Mouse (Mus musculus) heart, postnatal 36 days (tissue): ENCODE data around the gene Zbtb45. TPM values are rescaled to one million over a fixed set of nuclear protein-coding genes. Genes with fewer than 3 reads are reported as not detected.
A peak's percentile ranks its signal among the peaks of the same experiment; 100 is the strongest.

ENCODE experiments used
- DNase-seq, 2 experiments: peaks; one replicate each; pipeline ENCODE4 v3.0.0; 2021 to 2022
- intact Hi-C: fragments of 180-260 bp; cut with DNase I; formaldehyde crosslinking; loops from one replicate; pipeline ENCODE4 v1.15.1; 2025
- total RNA-seq, 2 experiments: library from RNA; stranded (reverse); gene quantifications; 2 replicates each; pipeline ENCODE4 v1.2.3; 2021

Gene Zbtb45
- total RNA-seq, 2 experiments from 2014 or later: 7.9 to 8.8 TPM

DNA sequence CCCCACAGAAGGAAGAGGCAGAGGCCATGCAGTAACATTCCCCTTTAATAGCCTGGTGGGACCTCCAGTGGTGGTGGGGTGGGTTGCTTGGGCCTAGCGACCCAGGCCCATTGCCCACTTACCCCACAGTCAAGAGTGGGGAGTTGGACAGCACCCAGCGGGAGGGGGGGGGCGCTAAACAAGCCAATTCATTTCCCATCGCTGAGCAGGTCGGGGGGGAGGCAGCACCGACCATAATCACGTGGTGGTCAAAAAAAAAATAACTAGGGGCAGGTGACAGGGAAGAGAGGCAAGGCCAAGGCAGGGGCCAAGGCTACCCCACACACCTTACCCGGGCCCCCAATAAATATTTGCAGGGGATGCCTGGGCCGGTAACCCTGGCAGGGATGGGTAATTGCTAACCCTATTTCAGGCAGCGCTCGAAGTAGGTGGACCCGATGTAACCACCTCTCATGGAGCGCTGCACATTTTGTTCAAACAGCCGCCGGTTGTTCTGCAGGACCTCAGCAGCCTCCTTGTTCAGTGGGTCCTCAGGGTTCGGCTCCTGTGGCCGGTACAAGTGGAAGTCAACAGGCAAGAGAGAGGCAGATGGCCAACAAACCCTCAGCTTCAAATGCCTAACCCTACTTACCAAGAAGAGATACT lies 25.5 kb upstream of the Zbtb45 start:
- no peak for DNase-seq
- intact Hi-C loops: loop anchor here (5.0 kb wide), 1 partner anchor 58 kb away; the partner anchor contains the start of gene Zfp446

DNA sequence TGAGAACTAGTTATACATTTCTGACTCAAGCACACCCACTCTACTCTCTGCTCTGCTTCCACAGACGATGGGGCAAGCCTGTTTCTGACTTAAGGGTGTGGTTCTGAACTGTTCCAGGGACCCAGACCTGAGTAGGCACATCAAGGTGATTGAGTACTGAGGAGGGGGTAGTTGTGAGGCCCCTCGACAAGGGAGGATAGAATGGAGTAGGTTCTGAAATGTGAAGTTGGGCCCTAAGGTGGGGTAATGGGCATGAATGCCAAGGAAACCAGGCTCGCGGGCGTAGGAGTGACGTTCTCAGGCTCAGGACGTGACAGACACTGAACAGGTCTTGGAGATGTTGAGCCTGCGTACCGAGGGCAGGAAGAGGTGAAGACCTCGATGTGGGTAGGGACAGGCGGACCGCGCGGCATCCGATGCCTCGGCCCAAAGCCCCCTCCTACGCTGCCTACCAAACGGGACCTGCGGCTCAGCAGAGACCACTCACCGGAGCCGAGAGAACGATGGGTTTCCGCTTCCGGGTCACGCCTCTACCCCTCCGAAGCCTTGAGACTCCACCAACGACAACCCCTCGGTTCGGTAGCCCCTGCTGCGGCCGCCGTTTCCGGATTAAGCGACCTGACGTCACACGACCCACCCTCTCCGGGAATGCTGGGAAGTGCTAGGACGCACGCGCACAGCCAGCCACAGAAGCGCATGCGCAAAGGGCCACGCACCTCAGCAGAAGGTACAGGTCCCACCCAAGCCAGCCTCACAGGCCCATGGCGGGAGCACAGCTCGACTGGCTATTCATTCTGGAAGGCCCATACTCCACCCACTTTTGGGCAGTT lies 24.5 kb upstream of the Zbtb45 start, which contains the start of gene Chmp2a:
Gene Chmp2a, minus strand, starts transcription at position 660 of the 830 bp plus-strand sequence.
- intact Hi-C loops: loop anchor here (5.0 kb wide), 1 partner anchor 197 kb away; no protein-coding TSS in a partner anchor
- DNase-seq: peak; percentile 97

DNA sequence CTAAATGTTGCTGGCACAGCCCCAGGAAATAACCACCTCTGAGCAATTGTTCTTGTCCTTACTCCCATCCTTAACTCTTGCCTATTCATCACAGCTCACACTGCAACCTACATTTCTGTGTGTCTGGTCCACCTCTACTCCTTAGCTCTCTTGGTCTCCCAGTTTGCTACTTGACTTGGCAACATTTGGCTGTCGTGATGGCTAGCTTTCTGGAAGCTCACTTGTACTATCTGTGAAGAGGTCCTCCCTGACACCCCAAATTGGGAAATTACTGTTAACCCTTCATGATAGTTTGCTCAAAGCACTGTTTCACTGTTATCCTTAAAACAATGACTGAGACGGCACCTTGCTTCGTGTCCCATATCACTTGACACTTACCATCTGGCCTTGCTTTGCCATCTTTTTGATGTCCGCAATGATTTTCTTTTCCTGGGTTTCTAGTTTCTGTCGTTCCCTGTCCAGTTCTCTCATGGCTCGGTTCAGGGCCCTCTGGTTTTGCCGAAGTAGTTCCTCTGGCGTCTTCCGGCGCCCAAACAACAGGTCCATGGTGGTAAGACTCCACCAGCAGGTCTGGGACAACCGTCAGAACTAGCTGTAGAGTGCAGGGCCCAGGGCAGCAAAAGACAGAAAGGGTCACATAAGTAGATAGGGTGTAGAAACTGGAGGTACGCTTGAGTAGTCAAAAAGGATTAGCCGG lies 23.8 kb upstream of the Zbtb45 start:
- DNase-seq: no peak
- intact Hi-C loops: loop anchor here (5.0 kb wide), 1 partner anchor 196 kb away; no protein-coding TSS in a partner anchor

DNA sequence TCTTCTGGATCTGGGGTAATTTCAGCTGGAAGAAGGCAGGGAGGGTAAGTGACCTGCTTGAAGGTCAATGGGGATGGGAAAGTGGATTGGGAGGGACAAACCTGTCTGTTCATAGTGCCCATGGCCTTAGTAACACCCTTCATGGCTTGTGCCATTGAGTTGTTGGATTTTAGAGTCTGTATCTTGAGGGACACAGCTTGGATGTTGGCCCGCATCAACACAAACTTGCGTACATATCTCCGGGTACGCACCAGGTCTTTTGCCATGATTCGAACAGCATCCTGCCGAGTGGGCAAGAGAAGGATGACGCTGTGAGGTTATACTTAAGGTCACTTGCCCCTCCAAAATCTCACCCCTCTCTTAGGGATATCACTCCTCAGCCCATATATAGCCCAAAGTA lies 22.7 kb upstream of the Zbtb45 start:
- no peak for DNase-seq
- intact Hi-C loops: loop anchor here (5.0 kb wide), 1 partner anchor 195 kb away; no protein-coding TSS in a partner anchor

DNA sequence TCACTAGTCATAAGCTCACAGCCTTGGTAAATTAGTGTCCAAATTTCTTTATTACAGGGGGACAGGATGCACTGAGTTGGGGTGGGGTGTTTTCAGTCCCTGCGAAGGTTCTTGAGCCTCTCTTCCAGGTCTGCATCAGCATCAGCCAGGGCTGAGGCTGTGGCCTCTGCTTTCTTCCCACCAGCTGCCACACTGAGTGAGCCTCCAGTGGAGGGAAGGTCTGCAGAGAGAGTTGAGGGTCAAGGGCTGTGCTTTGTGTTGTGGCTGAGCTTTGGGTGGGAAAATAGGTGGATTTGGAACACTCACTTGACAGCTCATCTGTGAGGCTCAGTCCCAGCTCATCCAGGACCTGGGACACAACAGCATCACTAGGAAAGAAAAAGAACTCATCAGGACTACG lies 22.1 kb upstream of the Zbtb45 start:
- intact Hi-C loops: loop anchor here (5.0 kb wide), 1 partner anchor 195 kb away; no protein-coding TSS in a partner anchor
- no peak for DNase-seq

DNA sequence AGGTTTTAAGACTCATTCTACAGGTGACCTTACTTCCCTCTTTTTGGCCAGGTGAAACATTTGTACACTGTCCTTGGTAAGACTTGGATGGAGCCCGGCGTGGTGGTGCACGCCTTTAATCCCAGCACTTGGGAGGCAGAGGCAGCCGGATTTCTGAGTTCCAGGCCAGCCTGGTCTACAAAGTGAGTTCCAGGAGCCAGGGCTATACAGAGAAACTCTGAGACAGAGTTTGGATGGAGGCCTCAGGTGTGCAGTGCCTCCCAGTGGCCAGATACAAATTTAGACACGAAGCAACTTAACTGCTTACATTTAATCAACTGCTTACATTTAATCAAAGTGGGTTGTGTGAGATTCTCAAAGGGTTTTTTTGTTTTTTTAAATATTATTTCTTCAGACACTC lies 21.2 kb upstream of the Zbtb45 start:
- no peak for DNase-seq
- intact Hi-C loops: loop anchor here (5.0 kb wide), 1 partner anchor 194 kb away; no protein-coding TSS in a partner anchor

DNA sequence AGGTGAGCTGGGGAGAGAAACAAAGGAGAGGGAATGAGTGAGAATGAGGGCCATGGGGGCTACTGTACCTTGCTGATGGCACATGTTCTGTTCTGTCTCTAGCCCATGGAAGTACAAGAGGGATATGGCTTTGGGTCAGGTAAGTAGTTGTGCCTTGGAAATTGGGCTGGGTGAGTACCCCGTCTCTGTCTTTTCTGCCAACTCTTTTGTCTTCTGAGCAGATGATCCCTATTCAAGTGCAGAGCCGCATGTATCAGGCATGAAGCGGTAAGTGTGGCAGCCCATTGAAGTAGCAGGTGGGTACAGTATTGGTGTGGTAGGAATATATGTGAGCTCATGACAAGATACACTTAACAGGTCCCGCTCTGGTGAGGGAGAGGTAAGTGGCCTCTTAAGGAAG lies 19.2 kb upstream of the Zbtb45 start:
- no peak for DNase-seq
- intact Hi-C loops: no loop called here

DNA sequence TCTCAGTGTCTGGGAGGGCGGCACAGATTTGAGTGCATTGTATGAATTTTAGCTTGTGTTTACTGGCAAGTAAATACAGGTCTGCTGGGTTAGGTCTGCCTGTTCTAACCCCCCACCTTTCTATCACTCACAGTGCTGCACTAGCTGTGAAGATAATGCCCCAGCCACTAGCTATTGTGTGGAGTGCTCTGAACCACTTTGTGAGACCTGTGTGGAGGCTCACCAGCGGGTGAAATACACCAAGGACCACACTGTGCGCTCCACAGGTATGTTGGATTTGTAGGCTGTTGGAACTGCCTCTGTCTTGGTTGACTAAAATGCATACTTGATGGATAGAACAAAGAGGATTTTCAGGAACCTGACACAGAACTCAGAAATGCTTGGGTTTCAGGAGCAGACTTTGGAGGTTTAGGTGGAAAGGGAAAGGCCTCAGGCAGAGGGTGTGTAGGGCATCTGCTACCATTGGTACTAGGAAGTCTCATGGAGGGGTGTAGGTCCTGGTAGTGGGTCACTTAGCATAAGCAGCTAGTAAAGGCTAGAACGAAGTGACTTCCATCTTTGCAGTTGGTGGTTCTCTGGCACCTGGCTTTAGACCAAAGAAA lies 15.8 kb upstream of the Zbtb45 start:
- intact Hi-C loops: no loop called here
- no peak for DNase-seq

DNA sequence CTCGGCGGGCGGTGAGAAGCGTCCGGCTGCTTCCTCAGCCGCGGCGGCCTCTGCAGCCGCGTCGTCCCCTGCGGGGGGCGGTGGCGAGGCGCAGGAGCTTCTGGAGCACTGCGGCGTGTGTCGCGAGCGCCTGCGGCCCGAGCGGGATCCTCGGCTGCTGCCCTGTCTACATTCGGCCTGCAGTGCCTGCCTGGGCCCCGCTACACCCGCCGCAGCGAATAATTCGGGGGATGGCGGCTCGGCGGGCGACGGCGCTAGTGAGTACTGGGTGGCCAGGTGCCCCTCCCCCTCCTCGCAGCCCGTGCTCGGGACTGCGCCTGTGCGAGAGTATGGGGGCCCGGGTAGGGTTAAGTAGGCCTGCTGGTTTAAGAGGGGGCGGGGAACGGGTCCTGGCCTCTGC lies 15.0 kb upstream of the Zbtb45 start:
- intact Hi-C loops: no loop called here
- DNase-seq: peak in 1 of 2 experiments; percentile 64

DNA sequence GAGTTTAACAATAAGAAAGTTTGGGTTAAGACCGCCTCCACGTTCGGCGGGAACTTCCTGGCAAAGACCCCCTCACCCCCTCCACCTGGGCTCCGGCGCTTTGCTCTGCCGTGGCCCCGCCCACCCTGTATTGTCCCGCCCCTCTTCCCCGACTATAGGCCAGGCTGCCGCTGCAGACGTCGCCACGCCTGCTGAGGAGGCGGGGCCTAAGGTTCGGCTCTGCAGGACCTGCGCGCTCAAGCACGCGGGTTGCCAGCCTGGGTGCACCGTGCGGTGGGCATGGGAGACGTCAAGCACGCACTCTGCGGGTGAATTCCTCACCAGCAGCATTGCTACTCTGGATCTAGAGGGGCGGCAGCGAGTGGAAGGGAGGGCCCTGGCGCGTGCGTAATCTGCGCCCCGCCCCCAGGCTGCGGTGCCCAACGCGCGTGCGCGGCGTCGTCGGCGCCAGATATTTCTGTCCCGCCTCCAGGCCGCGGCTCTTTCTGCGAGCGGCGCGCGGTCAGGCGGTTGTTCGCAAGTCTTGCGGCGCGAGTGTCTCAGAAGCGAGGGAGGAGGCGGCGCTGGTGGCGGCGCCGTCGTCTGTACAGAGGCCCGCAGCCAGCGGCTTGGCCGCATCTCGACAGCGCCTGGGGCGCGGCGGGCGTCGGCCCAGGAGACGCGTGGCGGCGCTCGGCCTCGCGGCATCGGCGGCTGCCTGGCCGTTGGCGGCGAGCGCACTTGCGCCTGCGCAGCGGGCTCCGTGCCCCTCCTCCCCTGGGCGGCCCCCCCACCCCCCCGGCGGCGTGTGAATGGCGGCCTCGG lies 14.3 kb upstream of the Zbtb45 start:
- DNase-seq: peak; percentile 96 to 100
- intact Hi-C loops: no loop called here

DNA sequence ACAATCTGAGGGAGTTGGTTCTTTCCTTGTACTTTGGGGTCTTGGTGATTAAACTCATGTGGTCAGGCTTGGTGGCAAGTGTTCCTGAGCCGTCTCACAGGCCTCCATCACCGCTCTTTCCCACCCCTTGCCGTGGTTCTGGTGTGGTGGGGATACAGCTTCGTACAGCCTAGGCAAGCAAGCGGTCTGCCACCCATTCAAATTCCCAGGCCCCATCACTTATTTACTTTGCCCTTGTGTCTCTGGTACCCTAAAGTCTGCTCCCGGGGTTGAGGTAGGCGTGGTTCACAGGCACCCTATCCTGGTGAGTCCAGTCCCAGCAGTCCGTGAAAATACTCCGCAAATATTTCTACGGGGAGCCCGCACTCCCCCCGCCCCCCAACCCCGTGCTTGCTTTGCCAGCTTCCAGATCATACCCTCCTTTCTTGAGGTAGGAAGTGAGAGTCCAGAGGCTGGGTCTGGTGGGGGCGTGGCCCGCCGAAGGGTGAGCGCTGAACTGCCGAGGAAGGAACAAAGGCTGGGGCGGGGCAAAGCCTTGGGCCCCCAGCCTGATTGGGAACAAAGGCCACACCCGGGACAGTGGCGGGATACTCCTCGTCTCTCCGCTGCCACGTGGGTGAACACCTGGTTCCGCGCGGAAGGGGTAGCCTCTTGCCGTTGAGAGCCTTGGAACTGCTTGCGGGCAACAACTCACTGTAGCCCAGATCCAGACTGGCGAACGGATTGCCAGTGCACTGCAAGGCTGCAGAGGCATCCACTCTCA lies 13.1 kb upstream of the Zbtb45 start:
- peak; percentile 59 to 62 for DNase-seq
- intact Hi-C loops: no loop called here

DNA sequence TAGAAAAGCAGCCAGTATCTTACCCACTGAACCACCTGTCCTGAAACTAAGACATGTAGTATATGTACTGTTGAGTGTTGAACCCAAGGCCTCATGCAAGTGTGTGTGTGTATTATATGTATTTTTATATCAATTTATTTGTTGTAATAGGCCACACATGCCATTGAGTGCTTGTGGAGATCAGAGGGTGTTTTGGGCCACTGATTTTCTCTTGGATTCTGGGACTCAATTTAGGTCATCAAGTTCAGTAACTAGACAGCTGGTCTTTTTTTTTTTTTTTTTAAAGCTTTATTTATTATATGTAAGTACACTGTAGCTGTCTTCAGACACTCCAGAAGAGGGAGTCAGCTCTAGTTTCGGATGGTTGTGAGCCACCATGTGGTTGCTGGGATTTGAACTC lies 5.4 kb upstream of the Zbtb45 start:
- intact Hi-C loops: no loop called here
- DNase-seq: no peak

DNA sequence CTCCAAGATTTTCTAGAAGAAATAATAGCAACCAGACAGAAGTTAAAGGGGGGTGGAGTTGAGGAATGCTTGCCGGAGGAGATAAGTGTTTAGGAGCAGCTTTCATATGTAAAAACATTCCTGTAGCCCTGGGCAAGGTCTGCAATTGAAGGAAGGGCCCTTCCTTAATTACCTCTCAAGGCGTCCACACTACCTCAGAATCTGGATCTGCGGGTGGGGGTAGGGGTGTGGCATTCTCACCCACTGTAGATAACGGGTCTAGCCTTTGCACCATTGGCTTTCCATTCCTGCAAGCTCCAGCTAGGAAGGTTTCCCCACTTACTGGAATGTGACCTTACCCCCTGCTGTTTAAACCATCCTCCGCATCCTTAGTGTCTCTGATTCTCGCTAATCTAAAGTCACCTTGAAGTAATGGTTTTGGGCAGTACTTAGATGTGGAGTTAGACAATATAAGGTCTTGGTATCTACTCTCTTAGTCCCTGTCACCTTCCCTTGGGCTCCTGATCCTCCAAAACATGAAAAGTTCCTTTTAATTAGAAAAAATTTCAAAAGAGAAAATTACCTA lies 4.5 kb upstream of the Zbtb45 start:
- intact Hi-C loops: no loop called here
- no peak for DNase-seq

DNA sequence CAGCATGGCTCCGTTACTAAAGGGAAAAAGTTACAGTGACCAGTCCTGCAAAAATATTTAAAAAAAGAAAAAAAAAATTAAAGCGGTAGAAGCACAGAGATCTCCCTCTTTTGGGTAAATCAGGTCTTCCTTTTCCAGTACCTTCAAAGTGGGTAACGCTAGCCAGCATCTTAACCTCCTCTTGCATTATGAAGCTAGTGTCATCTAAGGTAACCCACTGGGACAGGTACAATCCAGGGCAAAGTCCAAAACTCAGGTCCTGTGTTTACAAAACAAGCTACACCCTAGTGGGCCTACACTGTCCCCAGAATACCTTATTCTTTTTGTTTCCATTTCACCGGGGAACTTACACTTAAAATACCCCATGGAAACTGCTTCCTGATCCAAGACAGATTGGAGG lies 3.8 kb upstream of the Zbtb45 start:
- DNase-seq: no peak
- intact Hi-C loops: no loop called here

DNA sequence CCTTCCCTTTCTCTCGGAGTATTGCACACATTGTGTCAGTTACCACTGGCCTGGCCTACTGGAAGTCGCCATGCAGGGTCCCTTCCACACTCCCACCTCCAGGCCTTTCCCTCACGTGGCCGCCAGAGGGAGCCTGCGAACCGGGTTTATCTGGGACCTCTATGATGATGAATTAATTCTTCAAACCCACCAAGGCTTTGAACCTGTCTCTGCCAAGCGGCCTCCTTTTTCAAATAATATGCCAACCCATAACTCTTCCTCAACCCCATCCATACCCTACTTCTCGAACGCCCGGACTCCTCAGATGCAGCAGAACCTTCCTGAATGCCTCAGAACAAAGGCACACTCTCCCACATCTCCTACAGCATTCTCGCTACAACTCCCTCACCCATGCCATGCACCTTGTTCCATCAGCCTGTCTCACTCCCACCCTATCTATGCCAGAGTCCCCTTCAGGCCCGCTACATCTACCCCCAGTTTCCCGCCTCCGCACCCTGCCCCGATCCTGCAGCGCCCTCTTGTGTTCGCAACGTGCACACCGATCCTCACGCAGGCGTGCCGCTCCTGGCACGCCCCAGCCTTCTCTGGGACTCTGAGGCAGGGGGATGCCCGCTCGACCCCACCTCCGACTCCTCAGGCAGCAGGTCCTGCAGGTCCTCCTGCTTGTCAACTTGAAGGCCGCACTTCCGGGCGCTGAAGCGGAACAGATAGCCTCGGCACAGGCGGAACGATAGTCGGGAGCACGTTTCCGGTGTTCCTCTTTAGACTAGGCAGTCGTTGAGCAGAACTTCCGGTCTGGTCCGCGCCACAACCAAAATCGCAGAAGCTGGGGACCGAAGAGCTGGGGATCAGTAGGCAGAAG lies 460 bp downstream of the Zbtb45 start:
- intact Hi-C loops: loop anchor here (1.0 to 2.0 kb wide), 3 partner anchors 31 to 100 kb away; no protein-coding TSS in a partner anchor
- DNase-seq: peak; percentile 90 to 95

DNA sequence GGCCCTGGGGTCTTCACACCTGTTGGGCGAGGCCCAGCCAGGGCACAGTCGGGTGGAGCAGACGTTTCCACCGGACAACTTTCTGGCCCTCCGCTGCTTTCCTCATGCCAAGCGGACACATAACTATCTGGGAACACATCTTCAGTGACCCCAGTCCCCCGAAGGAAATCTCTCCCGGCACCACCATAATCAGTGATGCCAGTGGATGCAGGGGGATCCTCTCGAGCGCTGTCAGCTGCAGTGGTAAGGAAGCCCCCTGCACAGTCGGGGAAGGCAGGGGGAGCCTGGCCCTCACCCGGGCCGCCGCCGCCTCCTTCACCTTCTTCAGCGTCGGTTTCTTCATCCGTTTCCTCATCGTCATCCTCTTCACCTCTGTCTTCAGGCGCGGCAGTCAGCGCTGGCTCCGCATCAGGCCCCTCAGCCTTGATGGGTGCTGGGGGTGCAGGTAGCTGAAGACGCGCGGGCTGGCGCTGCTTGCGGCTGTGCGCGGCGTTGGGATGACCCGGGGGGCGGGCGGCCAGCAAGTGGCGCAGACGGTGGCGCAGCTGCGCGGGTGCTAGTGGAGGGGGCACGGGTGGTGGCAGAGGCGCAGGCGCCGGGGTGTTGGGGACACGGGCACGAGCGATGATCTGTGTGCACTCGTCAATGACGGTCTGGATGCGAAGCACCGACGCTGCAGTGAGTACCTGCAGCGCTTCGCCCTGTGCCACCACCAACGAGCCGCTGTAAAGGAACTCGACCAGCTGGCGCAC lies 2.3 kb downstream of the Zbtb45 start:
- no peak for DNase-seq
- intact Hi-C loops: loop anchor here (2.0 kb wide), 1 partner anchor 29 kb away; no protein-coding TSS in a partner anchor

DNA sequence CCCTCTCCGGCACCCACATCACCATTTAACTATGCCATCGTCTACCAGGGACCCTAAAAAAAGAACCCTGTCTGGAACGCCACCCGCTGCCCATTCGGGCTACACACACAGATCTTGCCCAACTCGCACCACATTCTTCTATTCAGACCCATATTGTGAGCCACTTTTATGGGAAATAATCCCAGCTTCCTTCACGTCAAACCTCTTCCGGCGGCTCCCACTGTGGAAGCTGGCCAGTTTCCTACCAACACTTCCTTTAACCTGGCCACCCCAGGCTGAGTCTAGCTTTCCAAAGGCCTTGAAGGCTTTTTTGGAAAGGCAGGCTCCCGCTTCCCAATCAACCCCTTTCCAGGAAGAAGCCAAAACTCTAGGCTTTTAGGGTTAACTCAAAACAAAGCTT lies 3.3 kb downstream of the Zbtb45 start:
- no peak for DNase-seq
- intact Hi-C loops: no loop called here
